Mouse (Mus musculus) left cerebral cortex, adult 18-20 months (tissue): ENCODE results near the gene Manbal. TPM values are rescaled to one million over a fixed set of nuclear protein-coding genes. Genes with fewer than 3 reads are reported as not detected.
"Not testable (repeated sequence)": the region's sequence is repeated elsewhere in the genome, so short reads cannot be mapped to it uniquely, and the experiment has no call there.

Experiments used
- DNase-seq, 2 experiments: peaks; one replicate each; pipeline ENCODE4 v3.0.0; 2021 to 2022; ENCODE audit warnings: low spot score in 2 of 2, mixed read lengths in 1 of 2
- total RNA-seq, 2 experiments: library from RNA; stranded (reverse); gene quantifications; 2 replicates each; pipeline ENCODE4 v1.2.3; 2021

Gene Manbal
- total RNA-seq, 2 experiments from 2014 or later: 54.6 to 56.6 TPM

- no peak for DNase-seq
These were observed 4.4 kb upstream of the Manbal start for GRCm38 (mm10) chr2:157363031-157363430.

DNA sequence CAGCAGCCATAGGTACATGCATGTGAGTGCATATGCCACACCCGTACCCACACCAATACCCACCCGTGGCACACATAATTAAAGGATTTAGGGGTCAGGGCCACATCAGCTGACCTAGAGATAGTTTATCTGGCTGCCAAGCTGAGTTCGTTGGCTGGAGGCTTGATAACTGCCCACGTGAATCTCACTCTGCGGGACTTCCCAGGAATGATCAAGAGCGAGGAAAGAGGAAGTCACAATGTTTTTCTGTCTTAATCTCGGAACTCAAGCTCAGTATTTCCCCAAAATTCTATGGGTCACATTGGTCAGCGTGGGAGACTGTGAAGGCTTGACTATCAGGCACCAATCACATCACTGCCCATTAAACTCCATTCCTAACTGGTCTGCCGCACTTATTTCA lies 632 bp upstream of the Manbal start:
- DNase-seq: no peak

- DNase-seq: no peak
These were observed 597 bp downstream of the Manbal start for GRCm38 (mm10) chr2:157367991-157368390.

DNA sequence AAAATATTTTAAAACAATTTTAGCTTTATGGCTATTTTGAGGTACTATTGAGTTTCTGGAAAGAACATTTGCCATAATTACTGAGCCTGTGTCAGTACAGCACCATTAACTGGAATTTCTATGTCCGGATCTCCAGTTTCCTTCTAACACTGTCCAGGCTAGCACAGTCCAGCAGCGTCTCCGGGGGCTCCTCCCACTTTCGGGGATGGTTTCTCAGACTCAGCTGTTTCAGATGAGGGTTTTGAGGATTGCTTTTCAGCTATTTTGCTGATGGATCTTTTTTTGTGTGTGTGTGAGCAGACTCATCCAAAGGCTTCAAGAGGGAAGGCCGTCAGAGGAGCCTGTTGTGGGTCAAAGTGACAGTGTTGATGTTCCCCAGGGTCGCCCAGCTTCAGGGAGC lies 4.3 kb downstream of the Manbal start:
- no peak for DNase-seq

GRCm38 (mm10) chr2:157373681-157374080 lies 6.3 kb downstream of the Manbal start:
- DNase-seq: no peak

DNA sequence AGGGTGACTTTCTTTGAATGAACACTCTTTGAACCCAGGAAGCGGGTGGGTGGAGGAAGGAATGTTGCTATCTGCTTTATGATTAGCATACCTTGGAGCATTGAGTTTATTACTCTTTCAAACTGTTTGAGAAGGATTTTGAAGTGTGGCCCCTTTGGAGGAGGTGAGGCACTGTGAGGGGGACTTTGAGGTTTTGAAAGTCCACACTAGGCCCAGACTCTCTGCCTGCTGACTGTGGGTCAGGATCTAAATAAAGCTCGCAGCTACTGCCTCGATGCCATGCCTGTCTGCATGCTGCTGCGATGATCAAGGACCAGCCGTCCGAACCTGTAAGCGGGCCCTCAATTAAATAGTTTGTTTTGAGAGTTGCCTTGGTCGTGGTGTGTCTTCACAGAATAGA lies 7.7 kb downstream of the Manbal start:
- DNase-seq: no peak

- no peak for DNase-seq
These were observed 8.7 kb downstream of the Manbal start for GRCm38 (mm10) chr2:157375794-157376757.

DNA sequence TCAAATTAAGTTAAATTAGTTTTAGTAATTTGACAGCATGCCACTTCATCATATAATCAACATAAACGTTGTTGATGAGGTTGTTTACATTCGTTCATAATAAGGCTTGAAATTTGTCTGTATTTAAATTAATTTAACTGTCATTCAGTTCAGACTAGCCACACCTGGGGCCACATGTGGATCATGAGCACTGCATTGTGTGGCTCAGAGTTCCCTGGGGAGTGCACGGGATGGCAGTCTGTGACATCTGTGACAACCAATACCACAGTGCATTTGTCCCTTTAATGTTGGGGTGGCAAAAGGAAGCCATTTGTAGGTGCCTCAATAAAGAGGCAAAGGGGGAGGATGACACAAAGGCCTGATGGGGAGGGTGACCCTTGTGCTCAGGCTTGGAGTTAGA lies 9.6 kb downstream of the Manbal start:
- DNase-seq: no peak

GRCm38 (mm10) chr2:157384836-157385235 lies 17.4 kb downstream of the Manbal start:
- no peak for DNase-seq

DNA sequence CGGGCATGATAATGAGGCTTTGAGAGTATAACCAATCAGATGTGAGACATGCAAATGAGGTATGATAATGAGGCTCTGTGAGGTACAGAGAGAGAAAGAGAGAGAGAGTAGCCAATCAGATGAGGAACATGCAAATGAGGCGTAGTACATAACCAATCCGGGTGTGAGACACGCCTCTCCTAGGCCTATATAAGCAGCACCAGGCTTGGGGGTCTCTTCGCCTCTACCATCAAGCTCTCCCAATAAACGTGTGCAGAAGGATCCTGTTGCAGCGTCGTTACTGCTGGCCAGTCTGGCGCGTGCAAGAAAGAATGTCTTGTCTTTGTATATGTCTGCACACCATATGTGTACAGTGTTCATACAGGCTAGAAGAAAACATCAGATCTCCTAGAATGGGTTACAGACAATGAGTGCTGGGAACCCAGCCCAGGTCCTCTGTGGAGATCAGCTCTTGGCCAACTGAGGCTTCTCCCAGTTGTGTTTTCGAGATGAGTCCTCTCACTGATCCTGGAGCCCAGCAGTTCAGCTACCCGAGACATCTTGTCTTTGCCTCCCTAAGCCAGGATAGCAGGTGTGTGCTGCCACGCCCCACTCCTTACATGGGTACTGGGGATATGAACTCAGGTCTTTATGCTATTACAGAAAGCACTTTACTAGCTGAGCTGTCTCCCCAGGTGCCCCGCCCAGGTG lies 21.7 kb downstream of the Manbal start:
- not testable (repeated sequence) for DNase-seq

DNA sequence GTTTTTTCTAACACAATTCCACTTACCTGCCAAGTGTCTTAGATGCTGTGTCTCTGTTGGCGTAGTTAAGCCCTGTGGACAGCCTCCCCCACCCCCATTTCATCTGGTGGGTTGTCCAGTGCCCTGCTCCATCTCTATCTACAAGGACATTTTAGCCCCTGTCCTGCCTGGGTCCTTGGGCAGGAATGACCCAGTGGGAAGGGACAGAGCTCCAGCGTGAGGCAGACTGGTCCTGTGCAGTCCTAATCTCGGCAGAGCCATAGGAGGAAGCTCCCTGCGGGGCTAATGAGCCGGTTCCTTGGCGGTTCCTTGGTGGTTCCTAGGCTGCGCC lies 22.2 kb downstream of the Manbal start:
- DNase-seq: no peak

GRCm38 (mm10) chr2:157392331-157392730 lies 24.9 kb downstream of the Manbal start:
- DNase-seq: no peak

DNA sequence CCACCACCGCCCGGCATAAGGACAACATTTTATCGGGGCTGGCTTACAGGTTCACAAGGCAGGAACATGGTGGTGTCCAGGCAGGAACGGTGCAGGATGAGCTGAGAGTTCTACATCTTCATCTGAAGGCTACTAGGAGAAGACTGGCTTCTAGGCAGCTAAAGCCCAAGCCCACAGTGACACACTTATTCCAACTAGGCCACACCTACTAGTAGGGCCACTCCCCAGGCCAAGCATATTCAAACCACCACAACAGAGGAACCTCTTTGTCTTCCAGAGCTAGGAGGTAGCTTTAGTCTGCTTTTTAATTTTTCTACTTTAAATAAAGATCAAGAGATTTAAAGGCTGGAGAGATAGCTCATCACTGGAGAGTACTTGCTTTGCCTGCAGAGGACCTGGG lies 26.2 kb downstream of the Manbal start:
- DNase-seq: no peak

GRCm38 (mm10) chr2:157394868-157395267 lies 27.5 kb downstream of the Manbal start:
- DNase-seq: no peak

DNA sequence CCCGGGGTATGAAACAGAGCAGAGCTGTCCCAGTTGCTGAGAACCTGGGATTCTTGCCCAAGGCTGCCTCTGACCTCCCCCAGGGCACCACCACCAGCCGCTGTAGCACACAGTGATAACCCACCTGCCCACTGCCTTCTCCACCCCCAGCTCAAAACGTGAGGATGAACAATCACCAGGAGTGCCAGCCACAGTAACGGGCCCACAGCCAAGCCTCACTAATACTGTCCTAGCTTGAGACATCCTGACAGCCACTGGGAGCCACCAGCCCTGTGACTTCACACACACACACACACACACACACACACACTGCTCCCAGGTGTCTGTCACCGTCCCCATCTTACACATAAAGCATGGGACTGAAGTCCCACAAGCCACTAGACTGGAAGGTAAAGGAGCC lies 28.0 kb downstream of the Manbal start:
- no peak for DNase-seq

DNA sequence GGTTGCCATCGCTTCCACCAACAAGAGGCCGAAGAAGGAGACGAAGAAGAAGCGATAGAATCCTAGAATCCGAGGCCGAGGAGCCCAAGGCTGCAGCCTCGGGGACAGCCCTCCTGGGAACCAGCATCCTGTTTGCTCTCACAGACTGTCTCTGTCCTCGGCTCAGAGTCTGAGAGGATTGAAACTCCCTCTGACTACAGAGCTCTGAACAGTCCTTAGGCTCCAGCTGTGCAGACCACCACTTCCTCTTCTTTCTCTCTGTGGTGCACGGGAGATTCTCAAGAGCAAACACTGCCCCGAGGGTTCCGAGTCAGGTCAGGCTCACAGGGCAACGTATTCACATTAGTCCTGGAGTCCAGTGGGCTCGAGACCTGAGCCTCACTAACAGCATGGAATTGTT lies 28.6 kb downstream of the Manbal start:
- no peak for DNase-seq

DNA sequence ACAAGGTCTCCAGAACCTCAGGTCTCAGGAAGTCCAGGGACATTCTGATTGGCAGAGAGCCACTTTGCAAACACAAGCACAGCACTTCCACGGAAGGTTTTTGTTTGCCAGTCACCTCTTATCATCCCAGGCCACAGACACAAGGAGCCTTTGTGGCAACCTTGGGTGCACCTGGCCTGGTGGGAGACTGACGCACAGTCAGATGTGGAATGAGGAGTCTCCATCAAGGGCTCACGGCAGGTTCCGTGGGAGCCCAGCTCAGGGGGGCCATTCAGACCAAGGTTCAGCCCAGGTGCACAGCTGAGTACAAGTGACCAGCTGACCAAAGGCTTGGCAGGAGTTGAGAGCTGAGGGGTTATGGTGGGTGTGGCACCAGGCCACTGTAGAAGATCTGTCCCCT lies 30.0 kb downstream of the Manbal start:
- no peak for DNase-seq

DNA sequence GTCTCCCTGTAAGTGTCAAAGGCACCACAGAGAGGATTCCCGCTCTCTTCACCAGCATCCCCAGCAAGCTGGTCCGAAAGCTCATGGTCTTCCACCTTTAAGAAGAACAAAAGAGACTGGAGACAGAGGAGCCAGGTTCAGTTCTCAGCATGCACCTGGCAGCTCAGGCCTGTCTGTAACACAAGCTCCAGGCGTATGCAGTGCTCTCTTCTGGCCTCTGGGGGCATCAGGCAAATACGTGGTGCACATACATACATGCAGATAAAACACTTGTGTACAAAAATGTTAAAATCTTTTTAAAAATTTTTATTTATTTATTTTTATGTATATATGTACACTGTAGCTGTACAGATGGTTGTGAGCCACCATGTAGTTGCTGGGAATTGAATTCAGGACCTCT lies 31.1 kb downstream of the Manbal start:
- no peak for DNase-seq

DNA sequence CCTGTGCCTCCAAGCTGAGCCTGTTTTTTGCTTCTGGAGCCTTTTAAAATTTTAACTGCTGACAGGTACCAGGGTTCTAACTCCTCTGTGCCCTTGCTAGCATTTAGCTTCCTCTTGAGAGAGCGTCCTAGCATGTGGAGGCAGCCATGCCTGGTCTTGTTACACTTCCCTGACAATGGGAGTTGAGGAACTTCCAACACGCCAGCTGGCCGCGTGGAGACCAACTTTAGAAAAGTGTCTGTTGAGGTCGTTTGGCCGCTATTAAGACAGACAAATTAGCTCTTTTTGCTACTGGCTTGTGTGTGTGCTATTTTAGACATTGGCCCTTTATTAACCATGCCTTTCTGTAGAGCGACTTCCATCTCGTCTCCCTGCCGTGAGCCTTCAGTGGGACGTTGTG lies 32.4 kb downstream of the Manbal start:
- no peak for DNase-seq

DNA sequence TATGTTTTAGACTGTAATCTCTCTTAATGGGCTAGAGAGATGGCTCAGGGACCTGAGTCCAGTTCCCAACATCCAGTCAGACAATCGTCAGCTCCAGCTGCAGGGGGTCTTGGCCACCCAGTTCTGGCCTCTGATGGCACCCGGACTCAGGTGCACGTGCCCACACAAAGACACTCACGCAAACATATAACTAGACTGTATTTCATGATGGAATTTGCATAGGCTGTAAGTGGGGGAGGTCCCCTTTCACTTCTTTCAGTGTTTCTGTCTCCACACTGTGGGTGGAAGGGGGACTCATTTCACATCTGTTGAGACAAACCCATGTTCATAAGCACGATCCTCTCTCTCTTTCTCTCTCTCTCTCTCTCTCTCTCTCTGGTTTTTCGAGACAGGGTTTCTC lies 33.1 kb downstream of the Manbal start:
- no peak for DNase-seq

- DNase-seq: no peak
These were observed 33.9 kb downstream of the Manbal start for GRCm38 (mm10) chr2:157401261-157401660.

- peak; percentile 55 for DNase-seq
These were observed 40.2 kb downstream of the Manbal start for GRCm38 (mm10) chr2:157407596-157407995.
